Mouse (Mus musculus): ENCODE measurements around the gene 1810024B03Rik. TPM values are rescaled to one million over a fixed set of nuclear protein-coding genes. Genes with fewer than 3 reads are reported as not detected.
A peak's percentile ranks its signal among the peaks of the same experiment; 100 is the strongest.

1810024B03Rik gene
- polyA plus RNA-seq (2016; fragmentation: Nextera tagmentation; extraction: Ambion mirVana): 1.8 and 2.3 TPM in 2 replicates

DNA sequence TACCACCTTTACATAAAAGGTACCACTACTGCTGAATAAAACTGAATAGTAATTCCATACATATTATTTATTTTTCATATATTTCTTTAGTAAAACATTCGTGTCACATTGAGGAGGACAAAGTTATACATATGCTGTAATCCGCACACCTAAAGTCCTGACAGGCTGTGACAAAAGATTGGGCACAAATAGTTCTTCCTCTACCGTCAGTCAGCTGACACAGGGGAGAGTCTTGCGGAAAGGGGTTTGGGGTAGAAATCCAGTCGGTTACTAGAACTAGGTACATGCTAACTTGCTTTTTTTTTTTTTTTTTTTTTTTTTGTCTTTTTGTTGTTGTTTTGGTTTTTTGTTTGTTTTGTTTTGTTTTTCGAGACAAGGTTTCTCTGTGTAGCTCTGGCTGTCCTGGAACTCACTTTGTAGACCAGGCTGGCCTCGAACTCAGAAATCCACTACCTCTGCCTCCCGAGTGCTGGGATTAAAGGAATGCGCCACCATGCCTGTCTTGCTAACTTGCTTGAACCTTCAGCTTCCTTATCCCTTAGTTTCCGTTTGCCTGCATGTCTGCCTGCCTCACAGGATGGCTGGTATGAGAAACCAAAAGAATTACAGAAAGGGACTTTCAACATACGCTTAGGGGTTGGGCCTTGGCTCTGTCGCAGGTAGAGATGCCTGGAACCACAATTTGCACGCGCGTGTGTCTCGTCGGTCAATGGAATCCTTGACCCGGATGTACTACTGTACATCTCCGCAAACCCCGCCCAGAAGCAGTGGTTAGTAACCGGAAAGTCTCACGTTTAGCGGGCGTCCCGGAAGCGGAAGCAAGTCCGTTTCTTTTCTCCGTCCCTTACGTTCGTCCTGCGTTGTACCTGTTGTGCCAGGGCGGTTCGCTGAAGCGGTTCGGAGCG lies at the start of gene 1810024B03Rik, which contains the start of gene Snrnp200:
1810024B03Rik (minus strand) TSS at position 734 of the 905 bp plus-strand sequence.
Snrnp200 (plus strand) TSS at position 840 of the 905 bp plus-strand sequence.
- peak; percentile 95 for ATAC-seq (ENCODE audit: insufficient number of reproducible peaks, low FRiP score)
- Histone ChIP-seq H3K9me3 (replicated peaks) (no peaks in the 10 kb centered on the region), H3K27ac (ENCODE audit: poor library complexity, severe bottlenecking) (peak within 1 kb of the TSS; percentile 47; the same call in 1 of the 2 replicates), H3K9ac (peak within 1 kb of the TSS; percentile 91), H3K4me3 (peak within 1 kb of the TSS; percentile 99), H3K27me3 (replicated peaks) (no peaks in the 10 kb centered on the region), H3K4me2 (peak within 1 kb of the TSS; percentile 87), H3K4me1 (replicated peaks) (peaks cover 9% of the 10 kb centered on the region), H3K36me3 (peaks cover 34% of the 10 kb centered on the region)
- 10% methylated on average over 36 of the region's 36 CpGs for WGBS

DNA sequence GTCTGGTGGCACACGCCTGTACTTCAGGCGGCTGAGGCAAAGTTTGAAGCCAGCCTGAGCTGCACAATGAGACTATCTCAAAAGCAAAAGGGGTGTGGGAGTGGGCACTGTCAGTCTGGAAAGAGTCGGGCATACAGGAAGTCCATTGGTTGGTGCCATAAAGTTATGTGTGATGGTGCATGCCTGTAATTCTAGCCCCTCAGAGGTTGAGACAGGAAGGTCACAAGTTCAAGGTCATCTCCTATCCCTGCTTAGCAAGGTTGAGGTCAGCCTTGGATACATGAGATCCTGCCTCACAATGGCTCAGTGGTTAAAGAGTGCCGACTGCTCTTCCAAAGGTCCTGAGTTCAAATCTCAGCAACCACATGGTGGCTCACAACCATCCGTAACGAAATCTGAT lies 47.2 kb upstream of the 1810024B03Rik start:
- 82% methylated on average over 6 of the region's 6 CpGs for WGBS
- Histone ChIP-seq H3K27ac (ENCODE audit: poor library complexity, severe bottlenecking) (no peak overlapping the region), H3K4me2 (no peak overlapping the region), H3K9ac (no peak overlapping the region), H3K27me3 (replicated peaks) (no peaks in the 10 kb centered on the region), H3K9me3 (replicated peaks) (no peaks in the 10 kb centered on the region), H3K4me1 (replicated peaks) (peaks cover 37% of the 10 kb centered on the region), H3K36me3 (peaks cover 46% of the 10 kb centered on the region), H3K4me3 (no peak overlapping the region)
- ATAC-seq (ENCODE audit: insufficient number of reproducible peaks, low FRiP score): no peak

DNA sequence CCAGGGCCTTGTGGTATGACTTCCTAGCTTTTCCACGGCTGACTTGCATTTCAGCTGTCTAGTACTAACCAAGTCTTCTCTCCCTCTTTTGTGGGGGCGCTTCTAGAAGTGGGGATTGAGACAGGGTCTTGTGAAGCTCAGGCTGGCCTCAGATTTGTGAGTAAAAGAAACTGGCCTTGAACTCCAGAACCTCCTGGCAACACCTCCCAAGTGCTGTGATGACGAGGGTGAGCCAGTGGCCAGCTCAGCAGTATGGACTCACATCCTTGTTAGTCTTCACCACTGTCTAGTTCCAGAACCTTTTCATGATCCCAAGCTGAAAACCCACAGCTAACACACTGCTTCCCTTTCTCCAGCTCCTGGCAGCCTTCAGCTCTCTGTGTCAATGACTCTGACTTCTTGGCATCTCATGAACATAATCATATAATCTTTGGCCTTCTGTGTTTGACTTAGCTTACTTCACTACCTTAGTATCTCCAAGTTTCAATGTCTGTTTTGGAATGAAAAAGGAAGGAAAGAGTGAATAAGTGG lies 46.6 kb upstream of the 1810024B03Rik start:
- ATAC-seq (ENCODE audit: insufficient number of reproducible peaks, low FRiP score): no peak
- WGBS: 73% methylated on average over 3 of the region's 3 CpGs
- Histone ChIP-seq H3K4me3 (no peak overlapping the region), H3K27ac (ENCODE audit: poor library complexity, severe bottlenecking) (no peak overlapping the region), H3K4me2 (no peak overlapping the region), H3K36me3 (peaks cover 43% of the 10 kb centered on the region), H3K27me3 (replicated peaks) (no peaks in the 10 kb centered on the region), H3K9me3 (replicated peaks) (no peaks in the 10 kb centered on the region), H3K9ac (peak overlapping the region; percentile 4; the same call in 1 of the 2 replicates), H3K4me1 (replicated peaks) (peaks cover 40% of the 10 kb centered on the region)

DNA sequence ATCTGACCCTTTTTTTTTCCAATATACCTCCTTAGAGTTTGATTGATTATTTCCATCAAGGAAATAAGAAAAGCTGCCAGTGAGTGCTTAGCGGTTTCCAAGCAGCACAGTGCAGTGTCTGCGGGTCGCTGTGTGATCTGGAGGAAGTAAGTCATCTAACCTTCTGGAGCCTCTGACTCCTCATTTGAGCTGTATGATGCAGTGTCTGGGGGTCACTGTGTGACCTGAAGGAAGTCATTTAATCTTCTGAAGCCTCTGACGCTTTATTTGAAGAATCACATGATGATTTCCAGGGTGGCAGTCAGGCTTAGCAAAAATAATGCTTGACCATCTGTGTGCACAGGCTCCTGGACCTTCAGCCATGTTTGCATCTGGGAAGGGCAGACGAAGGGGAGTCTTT lies 44.7 kb upstream of the 1810024B03Rik start:
- H3K9me3 ChIP-seq (replicated peaks): no peaks in the 10 kb centered on the region
- H3K27ac ChIP-seq (ENCODE audit: poor library complexity, severe bottlenecking): peak overlapping the region; percentile 62; the same call in 1 of the 2 replicates
- H3K4me3 ChIP-seq: no peak overlapping the region
- H3K4me2 ChIP-seq: no peak overlapping the region
- H3K4me1 ChIP-seq (replicated peaks): peaks cover 52% of the 10 kb centered on the region
- no peak overlapping the region for H3K9ac ChIP-seq
- peaks cover 24% of the 10 kb centered on the region for H3K36me3 ChIP-seq
- no peaks in the 10 kb centered on the region for H3K27me3 ChIP-seq (replicated peaks)
- no peak for ATAC-seq (ENCODE audit: insufficient number of reproducible peaks, low FRiP score)
- WGBS: 80% methylated on average over 5 of the region's 5 CpGs

DNA sequence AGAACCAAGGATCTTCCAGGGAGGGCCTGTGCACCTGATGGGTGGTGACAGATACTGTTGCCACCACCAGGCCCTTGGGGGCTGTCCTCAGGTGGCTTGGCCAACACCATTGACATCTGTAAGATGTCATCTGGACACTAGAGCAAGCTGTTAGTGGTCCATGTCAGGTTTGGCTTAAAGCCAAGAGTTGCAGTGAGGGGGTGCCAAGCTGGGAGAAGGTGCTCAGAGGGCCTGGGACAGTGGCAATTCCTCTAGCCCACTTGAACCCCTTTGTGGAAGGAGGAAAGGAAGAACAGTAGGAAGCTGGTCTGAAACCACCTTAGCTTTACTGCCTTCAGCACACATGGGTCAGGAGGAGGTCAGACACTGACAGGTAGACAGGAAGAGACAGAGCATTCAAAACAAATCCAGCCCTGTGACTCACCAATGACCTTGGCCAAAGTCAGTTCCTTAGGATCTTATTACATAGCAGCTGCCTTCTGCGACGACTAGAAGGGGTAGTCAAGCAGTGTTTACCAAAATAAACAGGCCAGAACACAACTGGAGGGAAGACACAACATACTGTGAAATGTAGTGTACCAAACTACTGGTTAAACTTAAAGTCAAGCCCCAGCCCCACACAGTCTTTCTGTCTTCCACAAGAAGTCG lies 43.9 kb upstream of the 1810024B03Rik start:
- Histone ChIP-seq H3K4me2 (no peak overlapping the region), H3K9ac (no peak overlapping the region), H3K27me3 (replicated peaks) (no peaks in the 10 kb centered on the region), H3K36me3 (peaks cover 16% of the 10 kb centered on the region), H3K4me3 (no peak overlapping the region), H3K9me3 (replicated peaks) (no peaks in the 10 kb centered on the region), H3K27ac (ENCODE audit: poor library complexity, severe bottlenecking) (peak overlapping the region; percentile 62), H3K4me1 (replicated peaks) (peaks cover 53% of the 10 kb centered on the region)
- WGBS: 49% methylated on average over 3 of the region's 3 CpGs
- ATAC-seq (ENCODE audit: insufficient number of reproducible peaks, low FRiP score): no peak

DNA sequence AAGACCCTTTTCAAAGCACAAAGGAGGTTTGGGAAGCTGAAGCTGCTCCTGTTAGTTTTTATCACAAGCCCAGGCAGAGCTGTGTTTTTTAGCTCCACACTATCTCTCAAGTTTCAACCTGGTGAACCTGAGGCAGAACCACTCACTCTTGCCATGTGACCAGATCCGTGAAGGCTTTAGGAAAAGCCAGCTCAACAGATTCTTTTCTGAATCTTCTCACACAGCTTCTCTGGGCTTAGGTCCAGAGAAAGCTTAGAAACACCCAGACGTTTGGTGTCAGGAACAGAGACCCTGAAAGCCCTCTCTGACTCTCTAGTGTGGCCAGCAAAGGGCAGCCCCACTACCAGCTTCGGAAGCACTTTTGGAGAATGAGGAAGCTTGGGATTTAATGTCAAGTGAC lies 43.4 kb upstream of the 1810024B03Rik start:
- Histone ChIP-seq H3K36me3 (peaks cover 11% of the 10 kb centered on the region), H3K4me2 (no peak overlapping the region), H3K27ac (ENCODE audit: poor library complexity, severe bottlenecking) (peak overlapping the region; percentile 62; the same call in 1 of the 2 replicates), H3K4me3 (no peak overlapping the region), H3K9ac (no peak overlapping the region), H3K9me3 (replicated peaks) (no peaks in the 10 kb centered on the region), H3K4me1 (replicated peaks) (peaks cover 58% of the 10 kb centered on the region), H3K27me3 (replicated peaks) (no peaks in the 10 kb centered on the region)
- 55% methylated on average over 3 of the region's 3 CpGs for WGBS
- no peak for ATAC-seq (ENCODE audit: insufficient number of reproducible peaks, low FRiP score)

DNA sequence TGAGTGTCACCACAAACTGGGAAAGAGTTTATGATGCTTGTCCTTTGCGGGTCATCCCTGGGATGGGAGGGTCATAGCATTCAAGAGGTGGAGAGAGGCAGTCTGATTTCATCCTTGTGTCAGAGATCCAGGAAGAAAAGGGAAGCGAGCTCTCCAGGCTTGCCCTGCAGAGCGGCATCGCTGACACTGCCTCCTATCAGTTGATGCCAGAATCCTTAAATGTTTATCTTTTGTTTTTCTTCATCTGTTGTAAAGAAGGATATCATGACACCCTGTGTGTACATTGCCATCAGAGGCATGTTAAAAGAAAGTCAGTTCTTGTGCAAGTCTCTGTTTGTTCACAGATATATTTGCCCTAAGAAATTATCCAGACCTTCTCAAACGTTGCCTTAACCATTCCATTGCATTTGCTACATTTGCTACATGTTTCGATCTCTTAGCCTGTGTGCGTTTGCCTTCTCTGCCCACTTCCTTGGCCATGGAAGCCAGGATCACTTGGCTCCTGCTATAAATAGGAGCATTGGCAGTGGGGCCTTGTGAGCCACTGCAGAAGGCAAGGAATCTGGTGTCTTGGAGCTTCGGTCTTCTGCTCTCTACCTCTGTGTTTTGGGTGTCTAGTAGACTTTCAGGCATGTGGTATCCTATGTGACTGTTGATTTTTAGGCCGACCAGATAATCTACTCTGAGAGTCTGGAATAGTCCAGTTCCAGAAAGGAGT lies 42.4 kb upstream of the 1810024B03Rik start:
- no peaks in the 10 kb centered on the region for H3K9me3 ChIP-seq (replicated peaks)
- H3K4me3 ChIP-seq: no peak overlapping the region
- WGBS: 76% methylated on average over 9 of the region's 9 CpGs
- H3K36me3 ChIP-seq: peaks cover 14% of the 10 kb centered on the region
- no peak overlapping the region for H3K27ac ChIP-seq (ENCODE audit: poor library complexity, severe bottlenecking)
- H3K4me1 ChIP-seq (replicated peaks): peaks cover 54% of the 10 kb centered on the region
- no peak overlapping the region for H3K4me2 ChIP-seq
- H3K27me3 ChIP-seq (replicated peaks): no peaks in the 10 kb centered on the region
- no peak overlapping the region for H3K9ac ChIP-seq
- no peak for ATAC-seq (ENCODE audit: insufficient number of reproducible peaks, low FRiP score)

DNA sequence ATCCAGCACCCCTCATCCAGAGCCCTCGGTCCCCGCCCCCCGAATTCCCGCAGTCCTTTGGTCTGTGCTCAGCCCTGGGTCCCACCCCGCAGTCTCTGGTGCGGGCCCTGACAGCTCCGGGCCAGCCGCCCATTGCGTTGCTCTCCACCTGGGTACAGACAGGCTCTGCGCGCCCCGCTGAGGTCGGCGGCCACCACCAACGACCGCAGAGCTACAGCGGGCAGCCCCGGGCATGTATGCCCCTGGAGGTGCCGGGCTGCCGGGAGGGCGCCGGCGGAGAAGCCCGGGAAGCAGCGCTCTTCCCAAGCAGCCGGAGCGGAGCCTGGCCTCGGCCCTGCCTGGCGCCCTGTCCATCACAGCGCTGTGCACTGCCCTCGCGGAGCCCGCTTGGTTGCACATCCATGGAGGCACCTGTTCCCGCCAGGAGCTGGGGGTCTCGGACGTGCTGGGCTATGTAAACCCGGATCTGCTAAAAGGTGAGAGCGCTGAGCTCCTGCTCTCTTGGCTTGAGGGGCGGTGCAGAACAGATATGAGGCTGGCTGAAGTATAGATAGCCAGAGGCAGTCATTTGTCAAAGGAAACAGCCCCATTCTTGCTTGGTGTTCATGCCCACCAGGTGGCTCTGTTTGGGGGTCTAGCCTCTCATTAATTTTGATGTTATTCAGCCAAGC lies 40.4 kb upstream of the 1810024B03Rik start:
- Histone ChIP-seq H3K27me3 (replicated peaks) (no peaks in the 10 kb centered on the region), H3K27ac (ENCODE audit: poor library complexity, severe bottlenecking) (peak overlapping the region; percentile 69), H3K4me3 (peak overlapping the region; percentile 75), H3K4me1 (replicated peaks) (peaks cover 47% of the 10 kb centered on the region), H3K9me3 (replicated peaks) (no peaks in the 10 kb centered on the region), H3K36me3 (peaks cover 33% of the 10 kb centered on the region), H3K9ac (peak overlapping the region; percentile 91), H3K4me2 (peak overlapping the region; percentile 99)
- WGBS: 1% methylated on average over 39 of the region's 39 CpGs
- ATAC-seq (ENCODE audit: insufficient number of reproducible peaks, low FRiP score): peak; percentile 58

DNA sequence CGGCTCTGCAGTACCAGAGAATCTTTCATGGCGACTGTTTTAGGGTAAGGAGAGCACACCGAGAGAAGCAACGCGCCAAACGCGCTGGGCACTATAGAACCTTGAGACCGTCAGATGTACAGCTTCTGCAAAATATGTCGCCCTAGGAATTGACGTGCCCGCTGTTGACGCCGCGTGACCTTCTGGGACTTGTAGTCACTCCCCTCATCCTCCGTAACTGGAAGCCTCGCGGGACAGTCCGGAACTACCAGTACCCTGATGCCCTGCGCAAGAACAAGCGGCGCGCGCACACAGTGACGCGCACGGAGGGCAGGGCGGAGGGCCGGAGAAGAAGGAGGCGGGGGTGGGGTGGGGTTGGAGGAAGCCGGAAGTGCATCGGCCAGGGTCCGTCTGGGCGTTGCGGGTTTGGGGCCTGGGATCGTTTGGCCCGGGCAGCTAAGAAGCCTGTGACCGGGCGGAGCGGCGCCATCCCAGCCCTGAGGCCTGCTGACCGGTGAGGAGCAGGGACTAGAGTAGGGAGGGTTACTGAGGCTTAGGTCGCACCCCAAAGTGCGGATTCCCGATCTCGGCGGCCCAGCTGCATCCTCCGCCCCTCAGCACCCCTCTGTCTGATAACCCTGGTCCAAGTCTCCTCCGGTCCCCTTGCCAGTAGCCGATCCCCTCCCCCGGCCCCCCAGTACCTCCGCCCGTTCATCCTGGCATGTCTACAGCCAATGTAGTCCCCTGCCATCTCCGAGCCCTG lies 39.7 kb upstream of the 1810024B03Rik start, which contains the start of the genes Ciao1 and Tmem127:
Ciao1 (minus strand) TSS at position 225 of the 742 bp plus-strand sequence.
Tmem127 (plus strand) TSS at position 317 of the 742 bp plus-strand sequence.
- peak; percentile 98 for ATAC-seq (ENCODE audit: insufficient number of reproducible peaks, low FRiP score)
- no peaks in the 10 kb centered on the region for H3K27me3 ChIP-seq (replicated peaks)
- H3K4me3 ChIP-seq: peak within 1 kb of the TSS; percentile 75
- H3K9me3 ChIP-seq (replicated peaks): no peaks in the 10 kb centered on the region
- under 1% methylated on average over 52 of the region's 53 CpGs for WGBS
- H3K4me2 ChIP-seq: peak within 1 kb of the TSS; percentile 99
- peaks cover 38% of the 10 kb centered on the region for H3K36me3 ChIP-seq
- peaks cover 46% of the 10 kb centered on the region for H3K4me1 ChIP-seq (replicated peaks)
- peak within 1 kb of the TSS; percentile 69 for H3K27ac ChIP-seq (ENCODE audit: poor library complexity, severe bottlenecking)
- peak within 1 kb of the TSS; percentile 91 for H3K9ac ChIP-seq

Measured in heart, embryonic 12.5 days (tissue).